Mouse (Mus musculus) limb, embryonic 15.5 days (tissue): ENCODE data around the gene Jaml. TPM values are rescaled to one million over a fixed set of nuclear protein-coding genes. Genes with fewer than 3 reads are reported as not detected.

Experiments
- ATAC-seq: fragments of 200-750 bp; cut with Nextera tagmentation; 2 replicates; pipeline ENCODE4 v1.8.0; 2017; ENCODE audit warnings: low read depth, moderate TSS enrichment; ENCODE audit not compliant: insufficient number of reproducible peaks, low FRiP score, low TSS enrichment
- H3K27ac ChIP-seq: fragments of 300-500 bp; sonication (generic); 2 replicates; pipeline ENCODE4 v1.5.1; 2015; ENCODE audit warnings: moderate library complexity, mild to moderate bottlenecking, inconsistent platforms
- H3K27me3 ChIP-seq: fragments of 300-500 bp; sonication (generic); 2 replicates; pipeline ENCODE4 v1.6.1; 2015; ENCODE audit warnings: inconsistent platforms
- H3K36me3 ChIP-seq: fragments of 300-500 bp; sonication (generic); 2 replicates; pipeline ENCODE4 v1.6.1; 2015; ENCODE audit warnings: inconsistent platforms
- H3K4me1 ChIP-seq: fragments of 300-500 bp; sonication (generic); 2 replicates; pipeline ENCODE4 v1.6.1; 2015; ENCODE audit warnings: inconsistent platforms
- H3K4me2 ChIP-seq: fragments of 300-500 bp; sonication (generic); 2 replicates; pipeline ENCODE4 v1.6.1; 2015; ENCODE audit warnings: mild to moderate bottlenecking, inconsistent platforms
- H3K4me3 ChIP-seq: fragments of 300-500 bp; sonication (generic); 2 replicates; pipeline ENCODE4 v1.5.1; 2015; ENCODE audit warnings: mild to moderate bottlenecking, inconsistent platforms
- H3K9ac ChIP-seq: fragments of 300-500 bp; sonication (generic); 2 replicates; pipeline ENCODE4 v1.6.1; 2015; ENCODE audit warnings: inconsistent platforms
- H3K9me3 ChIP-seq: fragments of 300-500 bp; sonication (generic); 2 replicates; pipeline ENCODE4 v1.6.1; 2016; ENCODE audit warnings: inconsistent platforms
- WGBS: fragments of 180-500 bp; shearing (Covaris S2); methylation state at CpG from one replicate; pipeline ENCODE4 v1.1.7; 2015; 5-methylcytosine and 5-hydroxymethylcytosine counted together
- polyA plus RNA-seq: library from polyadenylated mRNA; unstranded; fragments of >200 nt; fragmentation: Nextera tagmentation; extraction: Ambion mirVana; gene quantifications from 2 replicates; pipeline ENCODE4 v1.2.1, GENCODE M21; 2015

Gene Jaml
- polyA plus RNA-seq, 1 experiment from 2014 or later, result 0.37 TPM

- Histone ChIP-seq H3K27me3 (no peaks in the 10 kb centered on the region; the same call in 1 of the 2 replicates), H3K9ac (no peak overlapping the region), H3K4me3 (no peak overlapping the region), H3K27ac (no peak overlapping the region), H3K4me2 (no peak overlapping the region), H3K4me1 (no peaks in the 10 kb centered on the region), H3K36me3 (no peaks in the 10 kb centered on the region), H3K9me3 (no peaks in the 10 kb centered on the region)
- WGBS, result 63% methylated on average over 5 of the region's 5 CpGs
- ATAC-seq, result no peak
Measured at GRCm38 (mm10) chr9:45084556-45084955, 5.6 kb downstream of the Jaml start.

DNA sequence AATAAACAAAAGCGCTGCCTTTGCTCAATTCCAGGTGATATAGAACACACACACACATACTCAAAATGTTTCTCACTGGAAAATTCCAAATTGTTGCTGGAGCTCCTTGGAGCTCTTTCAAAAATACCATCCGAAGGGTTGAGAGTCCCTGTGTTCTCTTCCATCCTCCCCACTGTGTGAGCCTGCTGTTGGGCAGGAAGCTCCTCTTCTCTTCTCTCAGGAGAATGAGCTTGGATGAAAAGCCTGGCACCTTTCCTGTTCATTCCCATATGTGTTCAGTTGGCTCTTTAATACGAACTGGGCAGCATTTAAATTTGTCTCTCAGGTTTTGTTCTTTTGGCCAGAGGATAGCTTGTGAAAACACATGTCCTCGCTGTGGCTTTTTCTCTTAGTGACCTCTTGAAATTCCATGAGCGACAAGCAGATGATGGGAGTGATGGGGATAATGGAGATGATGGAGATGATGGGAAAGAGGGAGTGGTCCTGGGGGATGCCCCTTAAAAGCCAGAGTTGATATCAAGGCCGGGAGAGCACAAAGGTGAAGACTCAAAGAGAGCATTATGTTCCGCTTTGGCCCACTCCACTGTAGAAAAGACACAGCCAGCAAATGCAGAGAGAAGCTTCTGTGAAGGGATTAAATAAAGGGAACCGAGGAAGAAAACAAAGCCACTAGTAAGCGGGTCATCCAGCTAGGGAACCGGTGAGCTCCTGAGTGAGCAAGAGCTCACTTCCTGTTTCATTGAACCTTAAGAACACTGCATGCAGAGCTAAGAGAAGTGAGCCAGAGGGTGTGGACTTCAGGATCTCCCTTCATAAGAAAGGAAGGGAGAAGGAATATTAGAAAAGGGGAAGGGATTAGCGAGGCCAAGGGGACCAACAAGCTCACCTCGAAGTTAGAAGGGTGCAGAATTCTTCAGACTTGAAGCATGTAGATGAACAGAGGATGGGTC is 7.0 kb downstream of the Jaml start:
- Histone ChIP-seq H3K27ac (no peak overlapping the region), H3K4me1 (no peaks in the 10 kb centered on the region), H3K36me3 (no peaks in the 10 kb centered on the region), H3K4me2 (no peak overlapping the region), H3K27me3 (no peaks in the 10 kb centered on the region; the same call in 1 of the 2 replicates), H3K9me3 (no peaks in the 10 kb centered on the region), H3K9ac (no peak overlapping the region), H3K4me3 (no peak overlapping the region)
- 73% methylated on average over 12 of the region's 12 CpGs for WGBS
- no peak for ATAC-seq

DNA sequence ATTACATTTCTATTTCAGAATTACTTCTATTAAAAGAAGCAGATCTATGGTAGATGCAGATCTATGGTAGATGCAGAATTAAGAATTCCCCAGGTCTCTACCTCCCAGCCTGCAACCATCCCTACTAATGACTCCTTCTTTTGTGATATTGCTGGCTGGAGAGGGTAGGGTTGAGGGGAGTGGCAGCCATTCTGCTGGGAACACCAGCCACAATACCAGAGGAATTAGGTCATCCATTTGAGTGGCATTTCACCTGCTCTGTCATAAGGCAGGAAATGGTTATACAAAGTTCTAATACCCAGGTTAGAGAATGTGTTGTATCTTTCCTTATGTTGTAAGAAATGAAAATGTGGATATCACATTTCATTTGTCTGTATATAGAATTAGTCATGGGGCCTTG is 9.1 kb downstream of the Jaml start:
- H3K9ac ChIP-seq, result no peak overlapping the region
- ATAC-seq, result no peak
- H3K4me3 ChIP-seq, result no peak overlapping the region
- H3K27me3 ChIP-seq, result no peaks in the 10 kb centered on the region; the same call in 1 of the 2 replicates
- no peaks in the 10 kb centered on the region for H3K4me1 ChIP-seq
- no peaks in the 10 kb centered on the region for H3K9me3 ChIP-seq
- H3K27ac ChIP-seq, result no peak overlapping the region
- no peak overlapping the region for H3K4me2 ChIP-seq
- no peaks in the 10 kb centered on the region for H3K36me3 ChIP-seq

DNA sequence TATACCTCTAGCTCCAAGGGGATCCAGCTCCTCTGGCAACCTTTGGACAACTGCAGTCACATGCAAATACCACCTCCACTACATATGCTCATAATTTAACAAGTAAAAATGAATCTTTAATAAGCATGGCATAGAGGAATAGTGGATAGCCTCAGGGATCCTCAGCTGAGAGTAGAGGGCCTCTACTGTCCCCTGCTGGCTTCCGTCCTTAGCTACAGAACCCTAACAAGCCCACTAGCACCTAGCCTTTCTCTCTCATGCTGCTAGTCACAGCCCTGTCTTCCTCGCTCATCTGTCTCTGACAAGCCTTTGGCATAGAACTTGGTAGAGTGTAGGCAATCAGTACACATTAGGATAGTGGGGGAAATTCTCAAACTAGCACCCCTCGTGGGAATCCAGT is 11.8 kb downstream of the Jaml start:
- Histone ChIP-seq H3K27me3 (no peaks in the 10 kb centered on the region; the same call in 1 of the 2 replicates), H3K4me3 (no peak overlapping the region), H3K4me1 (no peaks in the 10 kb centered on the region), H3K27ac (no peak overlapping the region), H3K9me3 (no peaks in the 10 kb centered on the region), H3K36me3 (no peaks in the 10 kb centered on the region), H3K9ac (no peak overlapping the region), H3K4me2 (no peak overlapping the region)
- no peak for ATAC-seq
- 72% methylated on average over 3 of the region's 3 CpGs for WGBS

DNA sequence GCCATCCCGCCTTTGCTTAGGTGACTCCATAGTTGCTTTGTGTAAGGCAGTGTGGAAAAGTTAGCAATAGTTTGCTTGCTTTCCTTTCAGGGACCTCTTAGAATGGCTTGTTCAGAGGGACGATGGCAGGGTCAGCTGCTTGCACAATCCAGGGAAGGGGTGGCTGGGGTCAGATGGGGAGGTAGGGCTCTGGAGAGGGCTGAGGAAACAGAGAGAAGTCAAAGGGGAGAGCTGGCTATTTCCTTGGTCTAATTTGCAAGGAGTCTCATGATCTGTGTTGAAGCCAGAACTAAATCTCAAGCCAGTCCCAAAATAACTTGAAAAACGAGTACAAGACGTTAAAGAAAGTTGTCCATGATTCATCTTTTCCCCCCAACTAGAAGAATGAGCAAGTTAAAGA is 13.7 kb downstream of the Jaml start:
- Histone ChIP-seq H3K4me2 (no peak overlapping the region), H3K4me1 (no peaks in the 10 kb centered on the region), H3K9me3 (no peaks in the 10 kb centered on the region), H3K36me3 (no peaks in the 10 kb centered on the region), H3K4me3 (no peak overlapping the region), H3K27ac (no peak overlapping the region), H3K27me3 (no peaks in the 10 kb centered on the region; the same call in 1 of the 2 replicates), H3K9ac (no peak overlapping the region)
- WGBS, result 59% methylated on average over 4 of the region's 4 CpGs
- ATAC-seq, result no peak

DNA sequence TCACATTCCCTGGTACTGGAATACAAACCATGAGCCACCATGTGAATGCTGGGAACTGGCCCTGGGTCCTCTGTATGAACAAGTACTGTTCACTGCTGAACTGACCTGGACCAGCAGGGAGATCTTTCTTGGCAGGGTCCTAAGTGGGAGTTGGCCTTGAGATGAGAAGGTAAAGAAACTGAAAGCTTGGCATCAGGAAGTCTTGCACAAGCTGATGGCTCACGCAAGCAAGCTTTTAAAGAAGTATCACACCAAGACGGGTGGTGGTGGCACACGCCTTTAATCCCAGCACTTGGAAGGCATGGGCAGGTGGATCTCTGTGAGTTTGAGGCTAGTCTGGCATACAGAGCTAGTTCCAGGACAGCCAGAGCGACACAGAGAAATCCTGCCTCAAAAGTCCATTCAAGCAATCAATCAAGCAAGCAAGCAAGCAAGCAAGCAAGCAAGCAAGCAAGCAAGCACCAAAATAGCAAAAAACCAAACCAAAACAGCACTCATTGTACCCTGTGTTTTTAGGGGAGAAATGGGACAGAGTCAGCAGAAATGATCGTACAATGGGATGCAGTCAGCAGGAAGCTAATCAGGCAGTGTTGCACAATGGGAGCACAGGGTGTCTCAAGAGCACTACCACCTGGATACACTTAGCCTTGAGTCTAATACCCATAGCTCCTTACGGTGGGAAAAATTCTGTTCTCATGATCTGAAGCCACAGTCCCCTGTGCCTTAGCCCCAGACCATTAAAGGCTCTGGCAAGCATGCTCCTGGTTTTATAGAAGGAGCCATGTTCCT is 16.4 kb downstream of the Jaml start:
- 64% methylated on average over 6 of the region's 6 CpGs for WGBS
- no peak overlapping the region for H3K9ac ChIP-seq
- no peaks in the 10 kb centered on the region for H3K4me1 ChIP-seq
- ATAC-seq, result no peak
- no peaks in the 10 kb centered on the region for H3K36me3 ChIP-seq
- H3K4me2 ChIP-seq, result no peak overlapping the region
- no peak overlapping the region for H3K4me3 ChIP-seq
- H3K27me3 ChIP-seq, result no peaks in the 10 kb centered on the region
- no peaks in the 10 kb centered on the region for H3K9me3 ChIP-seq
- H3K27ac ChIP-seq, result no peak overlapping the region

- Histone ChIP-seq H3K4me2 (no peak overlapping the region), H3K36me3 (no peaks in the 10 kb centered on the region), H3K27me3 (no peaks in the 10 kb centered on the region), H3K9me3 (no peaks in the 10 kb centered on the region), H3K4me1 (no peaks in the 10 kb centered on the region), H3K9ac (no peak overlapping the region), H3K4me3 (no peak overlapping the region), H3K27ac (no peak overlapping the region)
- whole genome bisulfite sequencing, result 75% methylated on average over 5 of the region's 5 CpGs
- ATAC-seq, result no peak
Measured at GRCm38 (mm10) chr9:45097877-45098276, 18.9 kb downstream of the Jaml start.

DNA sequence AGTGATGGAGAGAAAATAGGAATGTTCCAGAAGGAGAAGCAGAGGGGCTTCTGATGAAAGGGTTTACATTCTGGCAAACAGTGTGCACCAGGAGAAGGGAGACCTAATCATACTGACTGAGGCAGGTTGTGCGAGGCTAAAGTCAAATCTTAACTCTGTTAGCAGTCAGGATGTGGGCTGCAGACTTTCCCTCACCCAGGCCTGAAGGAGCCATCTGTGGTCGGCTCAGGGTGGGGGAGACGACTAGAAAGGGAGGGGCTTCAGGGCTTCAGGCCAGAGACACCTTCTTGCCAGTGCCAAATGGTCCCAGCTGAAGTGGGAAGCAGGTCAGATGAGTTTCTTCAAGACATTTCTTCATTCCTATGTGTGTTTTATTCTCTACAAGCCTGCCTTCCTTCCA is 19.4 kb downstream of the Jaml start:
- Histone ChIP-seq H3K9ac (no peak overlapping the region), H3K9me3 (no peaks in the 10 kb centered on the region), H3K4me1 (no peaks in the 10 kb centered on the region), H3K36me3 (no peaks in the 10 kb centered on the region), H3K27ac (no peak overlapping the region), H3K4me2 (no peak overlapping the region), H3K4me3 (no peak overlapping the region), H3K27me3 (no peaks in the 10 kb centered on the region)
- 29% methylated on average over 3 of the region's 3 CpGs for WGBS
- ATAC-seq, result no peak

DNA sequence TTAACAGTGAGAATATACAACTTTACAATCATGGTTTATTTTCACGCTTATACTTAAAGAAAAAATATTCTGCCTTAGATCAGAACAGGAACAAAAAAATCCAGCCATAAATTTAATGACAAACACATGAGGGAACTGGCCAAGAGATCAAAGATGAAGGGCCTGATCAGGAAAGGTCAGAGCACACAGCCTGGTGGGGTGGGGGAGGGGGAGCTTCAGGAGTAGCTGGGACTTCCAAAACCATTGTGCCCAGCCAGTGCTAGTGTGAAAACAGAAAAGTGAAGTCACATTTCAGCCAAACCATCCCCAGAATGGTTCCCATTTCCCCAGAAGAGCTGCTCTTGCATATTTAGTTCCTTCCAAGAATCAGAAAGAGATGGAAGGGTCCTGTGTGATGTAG is 23.5 kb downstream of the Jaml start:
- Histone ChIP-seq H3K9ac (no peak overlapping the region), H3K4me2 (no peak overlapping the region), H3K9me3 (no peaks in the 10 kb centered on the region), H3K4me3 (no peak overlapping the region), H3K4me1 (no peaks in the 10 kb centered on the region), H3K36me3 (no peaks in the 10 kb centered on the region), H3K27me3 (no peaks in the 10 kb centered on the region), H3K27ac (no peak overlapping the region)
- no peak for ATAC-seq
- 30% methylated on average over 1 of the region's 1 CpGs for WGBS

- Histone ChIP-seq H3K4me1 (no peaks in the 10 kb centered on the region), H3K4me2 (no peak overlapping the region), H3K9me3 (no peaks in the 10 kb centered on the region), H3K4me3 (no peak overlapping the region), H3K27ac (no peak overlapping the region), H3K9ac (no peak overlapping the region), H3K36me3 (no peaks in the 10 kb centered on the region), H3K27me3 (no peaks in the 10 kb centered on the region)
- 40% methylated on average over 11 of the region's 11 CpGs for WGBS
- ATAC-seq, result no peak
Measured at GRCm38 (mm10) chr9:45103211-45103979, 24.4 kb downstream of the Jaml start.

GRCm38 (mm10) chr9:45105596-45106374 is 26.8 kb downstream of the Jaml start:
- no peaks in the 10 kb centered on the region for H3K9me3 ChIP-seq
- no peak overlapping the region for H3K9ac ChIP-seq
- no peaks in the 10 kb centered on the region for H3K27me3 ChIP-seq
- no peaks in the 10 kb centered on the region for H3K4me1 ChIP-seq
- no peak overlapping the region for H3K27ac ChIP-seq
- no peak for ATAC-seq
- 90% methylated on average over 2 of the region's 2 CpGs for WGBS
- H3K4me2 ChIP-seq, result no peak overlapping the region
- no peak overlapping the region for H3K4me3 ChIP-seq
- H3K36me3 ChIP-seq, result no peaks in the 10 kb centered on the region
